Mouse (Mus musculus) forebrain, embryonic 10.5 days (tissue): ENCODE data around the gene Aimp2. TPM values are rescaled to one million over a fixed set of nuclear protein-coding genes. Genes with fewer than 3 reads are reported as not detected.

Experiments used
- DNase-seq: peaks from one replicate; pipeline ENCODE4 v3.0.0-alpha.2; 2017; ENCODE audit warnings: low spot score; ENCODE audit errors: extremely low spot score
- H3K27ac ChIP-seq: fragments of 300-500 bp; sonication (generic); 2 replicates; pipeline ENCODE4 v1.5.1; 2016; ENCODE audit warnings: mild to moderate bottlenecking
- H3K27me3 ChIP-seq: fragments of 300-500 bp; sonication (generic); 2 replicates; pipeline ENCODE4 v1.6.1; 2016; ENCODE audit warnings: mild to moderate bottlenecking; ENCODE audit not compliant: poor library complexity, severe bottlenecking
- H3K36me3 ChIP-seq: fragments of 300-500 bp; sonication (generic); replicated peaks from 2 replicates; pipeline ENCODE4 v1.6.1; 2016; ENCODE audit warnings: mild to moderate bottlenecking, moderate library complexity
- H3K4me1 ChIP-seq: fragments of 300-500 bp; sonication (generic); 2 replicates; pipeline ENCODE4 v1.6.1; 2016
- H3K4me3 ChIP-seq: fragments of 300-500 bp; sonication (generic); 2 replicates; pipeline ENCODE4 v1.5.1; 2016; ENCODE audit warnings: mild to moderate bottlenecking, moderate library complexity
- H3K9me3 ChIP-seq: fragments of 300-500 bp; sonication (generic); 2 replicates; pipeline ENCODE4 v1.6.1; 2016; ENCODE audit warnings: mild to moderate bottlenecking, moderate library complexity
- WGBS: fragments of 180-500 bp; shearing (Covaris S2); methylation state at CpG from one replicate; pipeline ENCODE4 v1.1.7; 2016; 5-methylcytosine and 5-hydroxymethylcytosine counted together
- polyA plus RNA-seq: library from polyadenylated mRNA; unstranded; fragments of >200 nt; fragmentation: Nextera tagmentation; extraction: Ambion mirVana; gene quantifications from 2 replicates; pipeline ENCODE4 v1.2.1, GENCODE M21; 2016

The Aimp2 gene
- polyA plus RNA-seq, 1 experiment from 2014 or later: 141 TPM

- peaks cover 82% of the 10 kb centered on the region for H3K36me3 ChIP-seq
Observed at GRCm38 (mm10) chr5:143929291-143929690, 19.6 kb upstream of the Aimp2 start.

GRCm38 (mm10) chr5:143927875-143928274 is 18.2 kb upstream of the Aimp2 start, which contains the start of gene Gm42421:
TSS of gene Gm42421 (plus strand) at chr5:143928175.
- H3K4me3 ChIP-seq: no peak within 1 kb of the TSS
- 95% methylated on average over 8 of the region's 8 CpGs for WGBS

More at GRCm38 (mm10) chr5:143929291-143929690, 19.6 kb upstream of the Aimp2 start:
- H3K27me3 ChIP-seq: no peaks in the 10 kb centered on the region
- H3K9me3 ChIP-seq: no peaks in the 10 kb centered on the region
- no peak overlapping the region for H3K27ac ChIP-seq
- peaks cover 12% of the 10 kb centered on the region for H3K4me1 ChIP-seq
- no peak overlapping the region for H3K4me3 ChIP-seq
- DNase-seq: no peak
- 91% methylated on average over 4 of the region's 4 CpGs for WGBS

GRCm38 (mm10) chr5:143924781-143925452 is 15.3 kb upstream of the Aimp2 start:
- H3K4me1 ChIP-seq: no peaks in the 10 kb centered on the region
- H3K27me3 ChIP-seq: no peaks in the 10 kb centered on the region
- 93% methylated on average over 6 of the region's 6 CpGs for WGBS
- no peak overlapping the region for H3K27ac ChIP-seq
- no peak for DNase-seq
- no peaks in the 10 kb centered on the region for H3K9me3 ChIP-seq
- no peak overlapping the region for H3K4me3 ChIP-seq
- H3K36me3 ChIP-seq: peaks cover 97% of the 10 kb centered on the region

More at GRCm38 (mm10) chr5:143927875-143928274, 18.2 kb upstream of the Aimp2 start, which contains the start of gene Gm42421:
- Histone ChIP-seq H3K4me1 (peaks cover 7% of the 10 kb centered on the region), H3K36me3 (peaks cover 96% of the 10 kb centered on the region), H3K9me3 (no peaks in the 10 kb centered on the region), H3K27me3 (no peaks in the 10 kb centered on the region), H3K27ac (no peak within 1 kb of the TSS)
- DNase-seq: no peak

- no peak overlapping the region for H3K27ac ChIP-seq
- H3K27me3 ChIP-seq: no peaks in the 10 kb centered on the region
- H3K36me3 ChIP-seq: peaks cover 95% of the 10 kb centered on the region
- DNase-seq: no peak
- H3K4me3 ChIP-seq: no peak overlapping the region
- no peaks in the 10 kb centered on the region for H3K4me1 ChIP-seq
- no peaks in the 10 kb centered on the region for H3K9me3 ChIP-seq
- WGBS: 92% methylated on average over 3 of the region's 3 CpGs
Observed at GRCm38 (mm10) chr5:143918120-143918519, 8.5 kb upstream of the Aimp2 start.

- H3K27ac ChIP-seq: no peak overlapping the region
- no peaks in the 10 kb centered on the region for H3K4me1 ChIP-seq
- WGBS: 57% methylated on average over 5 of the region's 5 CpGs
- no peak for DNase-seq
- H3K27me3 ChIP-seq: no peaks in the 10 kb centered on the region
- H3K36me3 ChIP-seq: peaks cover 90% of the 10 kb centered on the region
- no peak overlapping the region for H3K4me3 ChIP-seq
- H3K9me3 ChIP-seq: no peaks in the 10 kb centered on the region
Observed at GRCm38 (mm10) chr5:143917418-143917817, 7.8 kb upstream of the Aimp2 start.

- Histone ChIP-seq H3K9me3 (no peaks in the 10 kb centered on the region), H3K4me3 (no peak overlapping the region), H3K27ac (no peak overlapping the region), H3K27me3 (no peaks in the 10 kb centered on the region), H3K36me3 (peaks cover 78% of the 10 kb centered on the region), H3K4me1 (peaks cover under 1% of the 10 kb centered on the region)
- 93% methylated on average over 9 of the region's 9 CpGs for WGBS
- DNase-seq: no peak
Observed at GRCm38 (mm10) chr5:143916221-143916620, 6.6 kb upstream of the Aimp2 start.

- 4% methylated on average over 9 of the region's 9 CpGs for WGBS
- DNase-seq: no peak
- H3K27ac ChIP-seq: peak overlapping the region; percentile 85
Observed at GRCm38 (mm10) chr5:143908926-143909325, 721 bp downstream of the Aimp2 start.

GRCm38 (mm10) chr5:143906429-143906828 is 3.2 kb downstream of the Aimp2 start:
- DNase-seq: no peak
- Histone ChIP-seq H3K9me3 (no peaks in the 10 kb centered on the region), H3K4me1 (peaks cover 26% of the 10 kb centered on the region), H3K27me3 (no peaks in the 10 kb centered on the region), H3K36me3 (peaks cover 65% of the 10 kb centered on the region), H3K27ac (no peak overlapping the region), H3K4me3 (no peak overlapping the region)
- 93% methylated on average over 8 of the region's 8 CpGs for WGBS

More at GRCm38 (mm10) chr5:143908926-143909325, 721 bp downstream of the Aimp2 start:
- H3K4me3 ChIP-seq: peak overlapping the region; percentile 79
- no peaks in the 10 kb centered on the region for H3K27me3 ChIP-seq
- peaks cover 26% of the 10 kb centered on the region for H3K4me1 ChIP-seq
- no peaks in the 10 kb centered on the region for H3K9me3 ChIP-seq
- H3K36me3 ChIP-seq: peaks cover 50% of the 10 kb centered on the region

GRCm38 (mm10) chr5:143903813-143904212 is 5.8 kb downstream of the Aimp2 start:
- no peak for DNase-seq
- WGBS: 87% methylated on average over 4 of the region's 4 CpGs
- H3K36me3 ChIP-seq: peaks cover 92% of the 10 kb centered on the region

GRCm38 (mm10) chr5:143902111-143902510 is 7.5 kb downstream of the Aimp2 start:
- Histone ChIP-seq H3K4me3 (no peak overlapping the region), H3K27me3 (no peaks in the 10 kb centered on the region), H3K4me1 (no peaks in the 10 kb centered on the region), H3K36me3 (peaks cover 100% of the 10 kb centered on the region), H3K27ac (no peak overlapping the region), H3K9me3 (no peaks in the 10 kb centered on the region)
- no peak for DNase-seq
- 83% methylated on average over 3 of the region's 3 CpGs for WGBS

More at GRCm38 (mm10) chr5:143903813-143904212, 5.8 kb downstream of the Aimp2 start:
- Histone ChIP-seq H3K4me1 (peaks cover 15% of the 10 kb centered on the region), H3K4me3 (no peak overlapping the region), H3K27ac (no peak overlapping the region), H3K27me3 (no peaks in the 10 kb centered on the region), H3K9me3 (no peaks in the 10 kb centered on the region)

- WGBS: 88% methylated on average over 14 of the region's 14 CpGs
- H3K27me3 ChIP-seq: no peaks in the 10 kb centered on the region
- no peak within 1 kb of the TSS for H3K4me3 ChIP-seq
- no peaks in the 10 kb centered on the region for H3K4me1 ChIP-seq
- peaks cover 89% of the 10 kb centered on the region for H3K36me3 ChIP-seq
- no peak for DNase-seq
- H3K9me3 ChIP-seq: no peaks in the 10 kb centered on the region
- no peak within 1 kb of the TSS for H3K27ac ChIP-seq
Observed at GRCm38 (mm10) chr5:143897635-143898330, 11.9 kb downstream of the Aimp2 start, which contains the start of gene Ankrd61. TSS of gene Ankrd61 (minus strand) at chr5:143897685.

- Histone ChIP-seq H3K27me3 (no peaks in the 10 kb centered on the region), H3K36me3 (peaks cover 88% of the 10 kb centered on the region)
Observed at GRCm38 (mm10) chr5:143893396-143893795, 16.3 kb downstream of the Aimp2 start.

More at GRCm38 (mm10) chr5:143893396-143893795, 16.3 kb downstream of the Aimp2 start:
- H3K9me3 ChIP-seq: no peaks in the 10 kb centered on the region
- H3K4me3 ChIP-seq: no peak overlapping the region
- 85% methylated on average over 5 of the region's 5 CpGs for WGBS
- no peak overlapping the region for H3K27ac ChIP-seq
- no peaks in the 10 kb centered on the region for H3K4me1 ChIP-seq
- no peak for DNase-seq
